Mouse (Mus musculus) Muller cell, postnatal 12 days (primary cell): ENCODE data around the gene Lrrc1.
"Not testable (repeated sequence)": the region's sequence is repeated elsewhere in the genome, so short reads cannot be mapped to it uniquely, and the experiment has no call there.

ENCODE experiments used
- DNase-seq: peaks from one replicate; pipeline ENCODE4 v3.0.0-alpha.2; 2015; ENCODE audit errors: inconsistent ontology term

The Lrrc1 gene

GRCm38 (mm10) chr9:77544354-77545067 is at the start of gene Lrrc1:
Gene Lrrc1 (minus strand): TSS chr9:77544870.
- DNase-seq: peak; percentile 95

- DNase-seq: peak; percentile 87
Observed at GRCm38 (mm10) chr9:77592423-77592822, 47.8 kb upstream of the Lrrc1 start.

GRCm38 (mm10) chr9:77589496-77589895 is 44.8 kb upstream of the Lrrc1 start:
- no peak for DNase-seq

- no peak for DNase-seq
Observed at GRCm38 (mm10) chr9:77587616-77588015, 42.9 kb upstream of the Lrrc1 start.

GRCm38 (mm10) chr9:77586806-77587591 is 42.3 kb upstream of the Lrrc1 start:
- peak; percentile 76 for DNase-seq

GRCm38 (mm10) chr9:77584746-77585145 is 40.1 kb upstream of the Lrrc1 start:
- DNase-seq: no peak

- DNase-seq: no peak
Observed at GRCm38 (mm10) chr9:77583302-77583701, 38.6 kb upstream of the Lrrc1 start.

GRCm38 (mm10) chr9:77579827-77580226 is 35.2 kb upstream of the Lrrc1 start:
- DNase-seq: no peak

- no peak for DNase-seq
Observed at GRCm38 (mm10) chr9:77577931-77578330, 33.3 kb upstream of the Lrrc1 start.

GRCm38 (mm10) chr9:77577409-77577808 is 32.7 kb upstream of the Lrrc1 start:
- no peak for DNase-seq

- DNase-seq: no peak
Observed at GRCm38 (mm10) chr9:77576320-77576719, 31.6 kb upstream of the Lrrc1 start.

- not testable (repeated sequence) for DNase-seq
Observed at GRCm38 (mm10) chr9:77574996-77575395, 30.3 kb upstream of the Lrrc1 start.

- no peak for DNase-seq
Observed at GRCm38 (mm10) chr9:77571851-77572250, 27.2 kb upstream of the Lrrc1 start.

GRCm38 (mm10) chr9:77568789-77569506 is 24.3 kb upstream of the Lrrc1 start:
- peak; percentile 25 for DNase-seq

GRCm38 (mm10) chr9:77561827-77562226 is 17.2 kb upstream of the Lrrc1 start:
- no peak for DNase-seq

GRCm38 (mm10) chr9:77557963-77558362 is 13.3 kb upstream of the Lrrc1 start:
- no peak for DNase-seq

GRCm38 (mm10) chr9:77557181-77557580 is 12.5 kb upstream of the Lrrc1 start:
- DNase-seq: no peak

- DNase-seq: no peak
Observed at GRCm38 (mm10) chr9:77556435-77556834, 11.8 kb upstream of the Lrrc1 start.

GRCm38 (mm10) chr9:77553465-77553864 is 8.8 kb upstream of the Lrrc1 start:
- no peak for DNase-seq

- DNase-seq: no peak
Observed at GRCm38 (mm10) chr9:77551036-77551512, 6.4 kb upstream of the Lrrc1 start.

- no peak for DNase-seq
Observed at GRCm38 (mm10) chr9:77546010-77546409, 1.3 kb upstream of the Lrrc1 start.

- no peak for DNase-seq
Observed at GRCm38 (mm10) chr9:77545068-77545421, 375 bp upstream of the Lrrc1 start.
